Mouse (Mus musculus) liver, embryonic 11.5 days (tissue): Measurements from ENCODE around the gene Cmklr1. TPM values are rescaled to one million over a fixed set of nuclear protein-coding genes. Genes with fewer than 3 reads are reported as not detected.

ENCODE experiments used
- ATAC-seq: fragments of 200-750 bp; cut with Nextera tagmentation; replicated peaks from 2 replicates; pipeline ENCODE4 v1.8.0; 2017; ENCODE audit warnings: moderate number of reproducible peaks, mild to moderate bottlenecking, moderate TSS enrichment, moderate library complexity; ENCODE audit not compliant: low FRiP score
- DNase-seq: peaks from one replicate; pipeline ENCODE4 v3.0.0-alpha.2; 2017; ENCODE audit warnings: low spot score
- H3K27ac ChIP-seq: fragments of 300-500 bp; sonication (generic); 2 replicates; pipeline ENCODE4 v1.5.1; 2014; ENCODE audit warnings: mild to moderate bottlenecking, low read depth, low read length, control low read depth
- H3K27me3 ChIP-seq: fragments of 300-500 bp; sonication (generic); replicated peaks from 2 replicates; pipeline ENCODE4 v1.6.1; 2014; ENCODE audit warnings: low read length, mixed read lengths; ENCODE audit not compliant: control insufficient read depth, insufficient read depth
- H3K36me3 ChIP-seq: fragments of 300-500 bp; sonication (generic); 2 replicates; pipeline ENCODE4 v1.6.1; 2014; ENCODE audit warnings: mild to moderate bottlenecking, low read length, moderate library complexity, mixed read lengths; ENCODE audit not compliant: control insufficient read depth, insufficient read depth
- H3K4me1 ChIP-seq: fragments of 300-500 bp; sonication (generic); replicated peaks from 2 replicates; pipeline ENCODE4 v1.6.1; 2014; ENCODE audit warnings: low read length, mixed read lengths; ENCODE audit not compliant: control insufficient read depth, insufficient read depth
- H3K4me2 ChIP-seq: fragments of 300-500 bp; sonication (generic); 2 replicates; pipeline ENCODE4 v1.6.1; 2014; ENCODE audit warnings: mild to moderate bottlenecking, control low read depth, moderate library complexity
- H3K4me3 ChIP-seq: fragments of 300-500 bp; sonication (generic); 2 replicates; pipeline ENCODE4 v1.5.1; 2014; ENCODE audit warnings: low read depth, low read length, control low read depth
- H3K9ac ChIP-seq: fragments of 300-500 bp; sonication (generic); 2 replicates; pipeline ENCODE4 v1.6.1; 2014; ENCODE audit warnings: low read depth, low read length, control low read depth
- H3K9me3 ChIP-seq: fragments of 300-500 bp; sonication (generic); 2 replicates; pipeline ENCODE4 v1.6.1; 2016; ENCODE audit warnings: low read length, inconsistent platforms, mixed read lengths; ENCODE audit not compliant: control insufficient read depth
- WGBS: fragments of 180-500 bp; shearing (Covaris S2); extraction: QIAGEN DNeasy Blood & Tissue Kit; methylation state at CpG from one replicate; pipeline ENCODE4 v1.1.7; 2014; 5-methylcytosine and 5-hydroxymethylcytosine counted together
- polyA plus RNA-seq: library from polyadenylated mRNA; unstranded; fragments of >200 nt; fragmentation: Nextera tagmentation; extraction: Ambion mirVana; gene quantifications from 2 replicates; pipeline ENCODE4 v1.2.1, GENCODE M21; 2014

Cmklr1 gene
- polyA plus RNA-seq, 1 experiment from 2014 or later, result 2.6 TPM

DNA sequence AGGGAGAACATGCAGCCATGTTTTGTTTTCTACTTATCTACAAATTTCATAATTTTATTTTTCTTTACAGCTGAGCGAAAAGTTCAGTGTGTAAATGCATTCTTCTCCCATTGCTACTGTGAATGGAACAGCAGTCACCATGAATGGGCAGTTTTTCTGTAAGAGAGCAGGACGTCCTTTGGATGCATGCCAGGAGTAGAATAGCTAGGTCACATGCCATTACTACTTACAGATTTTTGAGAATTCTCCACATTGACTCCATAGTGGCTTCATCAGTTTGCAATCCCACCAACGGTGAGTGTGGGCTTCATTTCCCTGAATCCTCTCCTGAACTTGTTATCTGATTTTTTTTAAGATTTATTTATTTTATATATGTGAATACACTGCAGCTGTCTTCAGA, 19.9 kb upstream of the Cmklr1 start:
- DNase-seq, result no peak

GRCm38 (mm10) chr5:113664629-113665195, 14.5 kb upstream of the Cmklr1 start:
- H3K27ac ChIP-seq, result no peak overlapping the region
- no peaks in the 10 kb centered on the region for H3K36me3 ChIP-seq
- H3K9ac ChIP-seq, result no peak overlapping the region
- H3K4me3 ChIP-seq, result no peak overlapping the region
- no peaks in the 10 kb centered on the region for H3K9me3 ChIP-seq
- H3K4me2 ChIP-seq, result no peak overlapping the region
- 67% methylated on average over 12 of the region's 12 CpGs for WGBS
- H3K27me3 ChIP-seq, result no peaks in the 10 kb centered on the region
- no peaks in the 10 kb centered on the region for H3K4me1 ChIP-seq
- DNase-seq (no peak), ATAC-seq (no peak)

More for the DNA sequence above, 19.9 kb upstream of the Cmklr1 start:
- H3K27ac ChIP-seq, result no peak overlapping the region
- no peaks in the 10 kb centered on the region for H3K36me3 ChIP-seq
- H3K27me3 ChIP-seq, result no peaks in the 10 kb centered on the region
- no peak for ATAC-seq
- no peaks in the 10 kb centered on the region for H3K9me3 ChIP-seq
- H3K4me1 ChIP-seq, result no peaks in the 10 kb centered on the region
- no peak overlapping the region for H3K4me3 ChIP-seq
- H3K4me2 ChIP-seq, result no peak overlapping the region
- WGBS, result 59% methylated on average over 3 of the region's 3 CpGs
- no peak overlapping the region for H3K9ac ChIP-seq

GRCm38 (mm10) chr5:113664127-113664526, 13.9 kb upstream of the Cmklr1 start:
- WGBS, result 75% methylated on average over 6 of the region's 6 CpGs
- no peak for DNase-seq
- Histone ChIP-seq H3K36me3 (no peaks in the 10 kb centered on the region), H3K4me3 (no peak overlapping the region), H3K4me1 (no peaks in the 10 kb centered on the region), H3K9me3 (no peaks in the 10 kb centered on the region), H3K4me2 (no peak overlapping the region), H3K9ac (no peak overlapping the region), H3K27me3 (no peaks in the 10 kb centered on the region), H3K27ac (no peak overlapping the region)
- no peak for ATAC-seq

DNA sequence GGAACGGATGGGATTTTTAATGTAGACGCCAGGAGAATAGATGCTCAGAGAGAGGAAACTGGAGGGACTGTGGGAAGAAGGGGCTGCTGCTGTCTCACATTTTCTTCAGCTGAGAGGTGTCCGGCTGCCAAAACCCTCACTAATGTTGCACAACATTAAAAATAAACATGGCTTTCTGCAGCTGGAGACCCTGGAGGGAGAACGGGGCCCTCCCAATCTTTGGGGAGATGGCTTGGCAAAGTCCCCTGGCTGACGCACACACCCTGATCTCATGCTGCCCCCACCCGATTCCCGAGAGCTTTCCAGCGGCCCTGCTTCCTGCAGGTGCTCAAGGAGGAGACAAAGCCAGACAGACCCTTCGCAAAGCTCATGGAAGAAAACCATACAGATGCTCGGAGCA, 10.6 kb upstream of the Cmklr1 start:
- Histone ChIP-seq H3K4me1 (no peaks in the 10 kb centered on the region), H3K4me2 (no peak overlapping the region), H3K9me3 (no peaks in the 10 kb centered on the region), H3K4me3 (no peak overlapping the region), H3K36me3 (no peaks in the 10 kb centered on the region), H3K27ac (no peak overlapping the region), H3K27me3 (no peaks in the 10 kb centered on the region), H3K9ac (no peak overlapping the region)
- DNase-seq (no peak), ATAC-seq (no peak)
- 75% methylated on average over 10 of the region's 10 CpGs for WGBS

- Histone ChIP-seq H3K4me1 (peaks cover 5% of the 10 kb centered on the region; the same call in 1 of the 2 replicates), H3K36me3 (no peaks in the 10 kb centered on the region), H3K4me2 (no peak overlapping the region), H3K27ac (no peak overlapping the region), H3K9ac (no peak overlapping the region), H3K4me3 (no peak overlapping the region), H3K9me3 (no peaks in the 10 kb centered on the region), H3K27me3 (peaks cover 15% of the 10 kb centered on the region)
- ATAC-seq, result no peak
- WGBS, result 82% methylated on average over 12 of the region's 12 CpGs
- DNase-seq, result no peak
These were observed 4.6 kb upstream of the Cmklr1 start for GRCm38 (mm10) chr5:113654821-113655220.

DNA sequence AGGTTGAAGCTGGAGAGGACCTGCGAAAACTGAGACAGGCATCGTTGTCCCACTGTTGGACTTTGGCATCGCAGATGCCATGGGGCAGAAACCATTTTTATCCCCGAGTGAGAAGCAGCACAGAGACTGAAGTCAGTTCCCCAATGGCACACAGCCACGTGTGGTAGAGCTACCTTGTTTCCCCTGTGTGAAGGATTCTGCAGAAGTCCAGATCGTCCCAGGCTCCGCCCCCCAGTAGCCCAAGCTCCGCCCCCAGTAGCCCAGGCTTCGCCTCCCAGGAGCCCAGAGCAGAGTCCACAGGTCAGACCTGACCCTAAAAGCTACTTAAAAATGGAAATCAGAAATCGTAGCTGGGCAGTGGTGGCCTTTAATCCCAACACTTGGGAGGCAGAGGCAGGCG, 4.0 kb upstream of the Cmklr1 start:
- 65% methylated on average over 11 of the region's 11 CpGs for WGBS
- no peak for DNase-seq

DNA sequence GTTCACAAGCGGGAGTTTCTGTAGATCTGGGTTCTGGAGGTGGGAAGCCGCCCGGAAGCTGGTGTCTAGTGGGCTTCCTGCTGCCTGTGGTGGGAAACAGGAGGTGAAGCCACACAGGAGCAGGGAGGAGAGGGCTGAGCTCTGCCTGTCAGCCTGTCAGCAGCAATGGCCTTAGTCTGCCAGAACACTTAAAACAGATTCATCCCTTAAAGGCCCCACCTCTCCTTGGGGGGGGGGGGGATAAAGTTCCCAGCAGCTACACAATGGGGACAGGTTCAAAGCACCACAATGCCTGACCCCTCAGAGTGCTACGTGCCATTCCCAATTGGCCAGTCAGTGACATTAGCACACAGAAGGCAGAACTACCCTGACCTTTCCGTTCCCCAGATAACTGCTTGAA, 2.0 kb upstream of the Cmklr1 start:
- no peak overlapping the region for H3K9ac ChIP-seq
- H3K27ac ChIP-seq, result no peak overlapping the region
- no peaks in the 10 kb centered on the region for H3K9me3 ChIP-seq
- H3K4me1 ChIP-seq, result peaks cover 5% of the 10 kb centered on the region; the same call in 1 of the 2 replicates
- WGBS, result 16% methylated on average over 5 of the region's 5 CpGs
- H3K27me3 ChIP-seq, result peaks cover 16% of the 10 kb centered on the region
- ATAC-seq (no peak), DNase-seq (no peak)
- H3K4me3 ChIP-seq, result no peak overlapping the region
- no peak overlapping the region for H3K4me2 ChIP-seq
- H3K36me3 ChIP-seq, result no peaks in the 10 kb centered on the region

More for the DNA sequence above, 4.0 kb upstream of the Cmklr1 start:
- no peak overlapping the region for H3K4me2 ChIP-seq
- no peak overlapping the region for H3K9ac ChIP-seq
- no peak overlapping the region for H3K4me3 ChIP-seq
- ATAC-seq, result no peak
- peaks cover 5% of the 10 kb centered on the region; the same call in 1 of the 2 replicates for H3K4me1 ChIP-seq
- no peak overlapping the region for H3K27ac ChIP-seq
- no peaks in the 10 kb centered on the region for H3K36me3 ChIP-seq
- no peaks in the 10 kb centered on the region for H3K9me3 ChIP-seq
- peaks cover 16% of the 10 kb centered on the region for H3K27me3 ChIP-seq

- Histone ChIP-seq H3K9ac (no peak overlapping the region), H3K36me3 (no peaks in the 10 kb centered on the region), H3K4me3 (no peak overlapping the region), H3K9me3 (no peaks in the 10 kb centered on the region), H3K4me1 (peaks cover 5% of the 10 kb centered on the region; the same call in 1 of the 2 replicates), H3K27me3 (peaks cover 16% of the 10 kb centered on the region), H3K4me2 (no peak overlapping the region), H3K27ac (no peak overlapping the region)
- 57% methylated on average over 5 of the region's 5 CpGs for WGBS
- DNase-seq (no peak), ATAC-seq (no peak)
These were observed 1.5 kb downstream of the Cmklr1 start for GRCm38 (mm10) chr5:113648647-113649211.

DNA sequence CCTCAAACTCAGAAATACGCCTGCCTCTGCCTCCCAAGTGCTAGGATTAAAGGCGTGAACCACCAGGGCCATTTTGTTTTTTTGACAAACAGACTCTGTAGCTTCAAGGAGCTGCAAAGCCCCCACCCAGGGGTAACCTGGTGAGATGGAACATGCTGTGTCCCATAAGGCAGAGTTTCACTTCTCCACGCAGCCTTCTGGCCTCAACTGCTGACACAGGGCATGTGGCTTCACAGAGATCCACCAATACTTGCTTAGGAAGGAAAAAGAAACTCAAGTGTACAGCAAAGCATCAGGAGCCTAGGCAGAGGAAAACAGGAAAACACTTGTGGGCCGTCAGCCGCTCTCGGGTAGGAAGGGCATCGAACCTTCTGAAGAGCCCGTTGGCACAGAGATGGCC, 3.1 kb downstream of the Cmklr1 start:
- Histone ChIP-seq H3K4me2 (no peak overlapping the region), H3K4me3 (no peak overlapping the region), H3K36me3 (no peaks in the 10 kb centered on the region), H3K9me3 (no peaks in the 10 kb centered on the region), H3K4me1 (peaks cover 5% of the 10 kb centered on the region; the same call in 1 of the 2 replicates), H3K27me3 (peaks cover 16% of the 10 kb centered on the region), H3K27ac (no peak overlapping the region), H3K9ac (no peak overlapping the region)
- 84% methylated on average over 8 of the region's 8 CpGs for whole genome bisulfite sequencing
- ATAC-seq (no peak), DNase-seq (no peak)
